ENCODE assay signal across 24 mouse cellular contexts in the genomic region with DNA sequence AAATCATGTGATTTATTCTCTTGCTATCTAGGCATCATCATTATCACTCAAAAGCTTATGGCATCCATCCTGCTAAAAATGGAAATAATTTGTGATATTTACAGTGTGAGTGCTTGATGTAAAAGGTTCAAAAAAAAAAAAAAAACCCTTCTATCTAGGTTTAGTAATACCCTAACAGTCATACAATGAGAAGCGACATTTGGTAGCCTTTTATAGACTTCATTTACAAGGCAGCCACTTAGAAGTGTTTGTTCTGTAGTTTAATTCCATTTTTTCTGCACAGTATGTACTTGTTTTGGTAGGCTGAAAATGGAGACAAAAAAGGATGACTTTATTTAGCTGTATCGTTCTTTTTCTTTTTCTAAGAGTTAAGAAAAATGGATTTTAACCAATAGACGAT.
DNase-seq lines count a peak whose midpoint lies in the region; ATAC-seq and TF ChIP-seq lines count a peak whose summit lies in the region.
"Had no signal": no experiment of that assay in that cellular context is flagged by ENCODE, and none has a peak within 500 bp of the region (broad histone marks: within the 10 kb centered on the region; RNA-seq: fewer than 3 reads in every experiment).

No protein-coding gene starts in this region.

- peak overlapping the region; percentile 83 for H3K27ac ChIP-seq in left cerebral cortex, adult 2 months
- H3K27ac ChIP-seq: embryonic facial prominence, embryonic 13.5 days; embryonic facial prominence, embryonic 15.5 days; forebrain, embryonic 10.5 days; forebrain, embryonic 12.5 days; forebrain, embryonic 15.5 days had no signal

- ATAC-seq in frontal cortex, adult (ENCODE audit: low TSS enrichment) = peak; percentile 86
- ATAC-seq: activated CD4-positive, CD25-positive, alpha-beta regulatory T cell, adult 4 months; forebrain, embryonic 15.5 days; Patski had no signal

- TF ChIP-seq CTCF in left cerebral cortex, adult 2 months (IDR thresholded peaks at IDR 0.05) = no peak

- no peak for DNase-seq in frontal cortex, postnatal 14 days (ENCODE audit: low spot score in 2 of 2)
- DNase-seq in left cerebral cortex, adult 2 months (ENCODE audit: extremely low spot score in 1 of 2, low spot score in 2 of 2) = no peak
- DNase-seq in left cerebral cortex, adult 18-20 months (ENCODE audit: low spot score in 2 of 2) = no peak
- DNase-seq in telencephalon, adult 2 months (ENCODE audit: low read depth, low spot score) = peak; percentile 72
- no peak for DNase-seq in thymus, postnatal 36 days
- DNase-seq: adrenal gland, adult 8-10 months; adrenal gland, postnatal 14 days; adrenal gland, postnatal 36 days; cerebellum, adult 11 months; cerebellum, adult 18-20 months; cerebellum, adult 8-10 months; cerebellum, adult 9-11 months; cerebellum, postnatal 14 days; cerebellum, postnatal 36 days; embryo, embryonic 11 days had no signal

- H3K4me3 ChIP-seq in left cerebral cortex, adult 2 months = no peak overlapping the region
- H3K4me3 ChIP-seq: embryonic facial prominence, embryonic 13.5 days; embryonic facial prominence, embryonic 15.5 days; erythroblast, embryonic 14.5 days; forebrain, embryonic 10.5 days; forebrain, embryonic 12.5 days; forebrain, embryonic 15.5 days had no signal

- intact Hi-C loops in left cerebral cortex, adult 2 months (cut with DNase I) = loop anchor here (5.0 kb wide), 2 partner anchors 45 to 305 kb away; partner anchors contain the start of gene Gtdc1
